Mouse (Mus musculus) left cerebral cortex, adult 11 months (tissue): Measurements from ENCODE around the gene Rhot2.
"Not testable (repeated sequence)": the region's sequence is repeated elsewhere in the genome, so short reads cannot be mapped to it uniquely, and the experiment has no call there.

Experiments used
- DNase-seq: peaks from one replicate; pipeline ENCODE4 v3.0.0; 2022; ENCODE audit warnings: low spot score

The Rhot2 gene

DNA sequence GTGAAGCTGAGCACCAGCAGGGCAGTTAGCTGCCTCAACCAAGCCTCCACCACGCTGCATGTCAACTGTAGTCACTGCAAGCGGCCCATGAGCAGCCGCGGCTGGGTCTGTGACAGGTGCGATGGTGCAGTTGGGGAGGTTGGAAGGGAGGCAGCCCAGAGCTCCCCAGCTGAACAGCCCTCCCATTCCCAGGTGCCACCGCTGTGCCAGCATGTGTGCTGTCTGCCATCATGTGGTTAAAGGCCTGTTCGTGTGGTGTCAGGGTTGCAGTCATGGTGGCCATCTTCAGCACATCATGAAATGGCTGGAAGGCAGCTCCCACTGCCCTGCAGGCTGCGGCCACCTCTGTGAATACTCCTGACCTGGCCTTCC, 16.4 kb downstream of the Rhot2 start:
- no peak for DNase-seq

DNA sequence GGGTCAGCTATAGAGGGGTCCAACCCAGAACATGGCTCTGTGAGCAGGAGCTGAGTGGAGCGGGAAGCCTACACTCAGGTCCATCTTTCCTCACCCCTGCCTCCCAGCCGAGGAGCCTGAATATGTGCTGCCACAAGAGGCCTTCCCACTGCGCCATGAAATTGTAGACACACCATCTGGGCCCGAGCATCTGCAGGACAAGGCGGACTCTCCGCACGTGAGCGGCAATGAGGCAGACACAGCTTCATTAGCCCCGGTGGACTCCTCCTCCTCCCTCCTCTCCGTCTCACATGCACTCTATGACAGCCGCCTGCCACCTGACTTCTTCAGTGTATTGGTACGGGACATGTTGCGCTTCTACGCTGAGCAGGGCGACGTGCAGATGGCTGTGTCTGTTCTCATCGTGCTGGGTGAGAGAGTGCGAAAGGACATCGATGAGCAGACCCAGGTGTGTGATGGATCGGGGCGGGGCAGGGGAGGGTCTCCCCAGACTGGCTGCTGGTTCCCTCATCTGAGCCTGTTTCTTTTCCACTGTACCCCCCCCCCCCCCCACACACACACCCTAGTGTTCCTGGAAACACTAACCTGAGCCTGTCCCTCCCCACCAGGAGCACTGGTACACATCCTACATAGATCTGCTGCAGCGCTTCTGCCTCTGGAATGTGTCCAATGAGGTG, 17.0 kb downstream of the Rhot2 start:
- DNase-seq = no peak

DNA sequence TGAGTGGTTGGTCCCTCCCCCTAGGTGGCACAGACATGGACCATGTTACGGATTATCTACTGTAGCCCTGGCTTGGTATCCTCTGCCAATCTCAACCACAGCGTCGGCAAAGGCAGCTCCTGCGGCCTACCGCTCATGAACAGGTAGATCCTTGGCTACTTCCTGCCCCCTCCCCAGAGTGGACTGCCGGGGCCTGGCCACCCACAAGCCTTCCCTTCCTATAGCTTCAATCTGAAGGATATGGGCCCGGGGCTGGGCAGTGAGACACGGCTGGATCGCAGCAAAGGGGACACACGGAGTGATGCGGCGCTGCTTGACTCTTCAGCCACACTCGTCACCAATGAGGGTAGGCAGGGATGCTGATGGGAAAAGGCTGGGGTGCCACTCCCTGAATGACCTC, 17.6 kb downstream of the Rhot2 start:
- no peak for DNase-seq

DNA sequence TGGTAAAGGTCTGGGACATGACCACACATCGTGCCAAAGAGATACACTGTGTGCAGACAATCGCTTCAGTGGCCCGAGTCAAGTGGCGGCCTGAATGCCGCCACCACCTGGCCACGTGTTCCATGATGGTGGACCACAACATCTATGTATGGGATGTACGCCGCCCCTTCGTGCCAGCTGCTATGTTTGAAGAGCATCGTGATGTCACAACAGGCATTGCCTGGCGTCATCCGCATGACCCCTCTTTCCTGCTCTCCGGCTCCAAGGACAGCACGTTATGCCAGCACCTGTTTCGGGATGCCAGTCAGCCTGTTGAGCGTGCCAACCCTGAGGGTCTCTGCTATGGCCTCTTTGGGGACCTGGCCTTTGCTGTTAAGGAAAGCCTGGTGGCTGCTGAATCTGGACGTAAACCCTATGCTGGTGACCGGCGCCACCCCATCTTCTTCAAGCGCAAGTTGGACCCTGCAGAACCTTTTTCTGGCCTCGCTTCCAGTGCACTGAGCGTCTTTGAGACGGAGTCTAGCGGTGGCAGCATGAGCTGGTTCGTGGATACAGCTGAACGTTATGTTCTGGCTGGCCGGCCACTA, 18.6 kb downstream of the Rhot2 start:
- no peak for DNase-seq

DNA sequence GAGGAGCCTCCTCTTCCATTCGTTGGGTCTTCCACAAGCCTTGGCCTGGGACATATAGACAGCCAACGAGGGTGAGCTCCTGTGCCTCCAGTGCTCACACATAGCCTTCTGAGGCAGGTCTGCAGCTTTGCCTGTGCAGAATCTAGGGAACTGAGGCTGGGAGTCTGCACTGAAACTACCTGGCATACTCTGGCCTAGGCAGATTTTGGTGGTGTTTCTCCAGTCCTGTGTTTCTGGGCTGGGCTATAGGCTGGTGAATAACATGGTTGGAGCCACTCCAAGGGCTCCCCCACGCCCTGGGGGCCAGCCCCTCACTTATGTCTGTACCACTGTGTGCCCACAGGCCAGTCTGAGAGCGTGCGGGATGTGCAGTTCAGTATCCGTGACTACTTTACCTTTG, 19.3 kb downstream of the Rhot2 start:
- no peak for DNase-seq

DNA sequence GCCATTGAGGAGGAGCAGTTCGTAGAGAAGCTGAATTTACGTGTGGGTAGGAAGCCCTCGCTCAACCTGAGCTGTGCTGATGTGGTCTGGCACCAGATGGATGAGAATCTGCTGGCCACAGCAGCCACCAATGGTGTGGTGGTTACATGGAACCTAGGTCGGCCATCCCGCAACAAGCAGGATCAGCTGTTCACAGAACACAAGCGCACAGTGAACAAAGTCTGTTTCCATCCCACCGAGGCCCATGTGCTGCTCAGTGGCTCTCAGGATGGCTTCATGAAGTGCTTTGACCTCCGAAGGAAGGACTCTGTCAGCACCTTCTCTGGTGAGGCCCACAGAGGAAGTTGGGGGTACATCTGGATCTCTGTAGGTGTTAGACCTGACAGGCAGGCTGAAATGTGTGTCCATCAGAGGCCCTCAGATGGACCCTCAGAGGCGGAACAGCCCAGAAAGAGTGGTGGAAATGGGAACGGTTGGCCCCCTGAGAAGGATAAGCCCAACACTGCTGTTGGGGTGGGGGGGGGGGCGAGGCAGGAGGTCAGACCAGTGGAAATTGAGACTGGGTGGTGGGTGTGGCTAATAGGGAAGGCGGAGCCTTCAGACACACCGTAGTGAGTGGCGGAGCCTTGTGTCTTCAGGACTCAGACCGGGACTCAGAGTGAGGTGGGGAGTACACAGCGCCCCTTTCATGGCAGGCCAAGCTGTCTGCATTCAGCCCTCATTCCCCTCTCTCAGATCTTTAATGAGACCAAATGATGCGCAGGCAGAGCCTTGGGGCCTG, 20.1 kb downstream of the Rhot2 start:
- DNase-seq = no peak

DNA sequence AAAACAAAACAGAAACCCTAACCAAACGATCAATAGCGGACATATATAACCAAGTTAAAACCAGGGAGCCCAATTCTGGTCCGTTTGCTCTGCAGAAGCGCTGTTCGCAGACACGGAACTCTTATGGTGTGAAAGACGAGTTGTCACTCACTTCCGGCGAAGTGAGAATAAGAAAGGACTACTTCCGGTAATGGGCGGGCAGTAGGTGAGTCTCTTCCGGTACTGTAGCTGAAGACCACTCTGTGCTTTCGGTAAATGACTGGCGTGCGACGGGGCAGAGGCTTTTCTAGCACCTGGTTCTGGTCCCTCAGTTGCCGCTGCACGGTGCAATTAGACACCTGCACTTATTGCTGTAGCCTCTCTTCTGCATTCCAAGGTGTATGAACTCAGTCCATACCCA, 21.2 kb downstream of the Rhot2 start, which contains the start of gene Wdr24:
Gene Wdr24, plus strand, starts transcription at position 176 of the 400 bp plus-strand sequence.
- DNase-seq = peak; percentile 81

DNA sequence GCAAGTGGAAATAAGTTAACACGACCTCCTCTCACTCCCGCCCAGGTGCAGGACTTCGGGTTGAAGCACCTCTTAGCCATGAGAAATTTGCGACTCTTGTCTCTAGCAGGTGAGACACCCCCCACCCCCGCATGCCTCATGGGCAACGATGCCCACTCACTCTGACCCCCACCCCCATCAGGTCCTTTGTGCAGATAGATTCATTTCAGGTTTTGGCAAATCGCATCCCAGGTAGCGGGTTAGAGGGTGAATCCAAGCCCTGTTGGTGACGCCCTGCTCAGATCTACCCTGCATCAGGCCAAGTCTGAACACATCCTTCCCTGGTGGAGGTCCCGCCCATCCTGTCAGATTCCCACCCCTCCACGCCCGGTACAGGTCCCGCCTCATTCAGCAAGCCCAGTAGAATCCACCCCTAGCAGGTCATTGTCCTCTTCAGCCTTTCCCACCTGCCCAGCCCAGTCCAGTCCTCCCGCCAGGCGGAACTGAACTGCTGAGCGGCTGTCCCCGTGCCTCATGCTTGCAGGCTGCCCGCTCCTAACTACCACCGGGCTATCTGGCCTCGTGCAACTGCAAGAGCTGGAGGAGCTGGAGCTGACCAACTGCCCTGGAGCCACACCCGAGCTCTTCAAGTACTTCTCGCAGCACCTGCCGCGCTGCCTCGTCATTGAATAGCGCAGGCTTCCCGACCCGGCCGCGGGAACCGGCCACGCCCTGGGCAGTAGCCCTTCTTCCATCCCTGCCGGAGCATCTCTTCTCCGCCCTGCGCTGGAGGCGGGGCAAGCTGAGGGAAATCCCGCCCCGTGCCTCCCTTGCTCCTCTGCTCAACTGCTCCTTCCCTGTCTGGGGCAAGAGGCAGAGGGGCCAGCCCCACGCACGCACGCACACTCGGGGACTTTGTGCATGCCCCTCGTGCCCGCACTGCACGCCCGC, 25.5 kb downstream of the Rhot2 start:
- DNase-seq = no peak

DNA sequence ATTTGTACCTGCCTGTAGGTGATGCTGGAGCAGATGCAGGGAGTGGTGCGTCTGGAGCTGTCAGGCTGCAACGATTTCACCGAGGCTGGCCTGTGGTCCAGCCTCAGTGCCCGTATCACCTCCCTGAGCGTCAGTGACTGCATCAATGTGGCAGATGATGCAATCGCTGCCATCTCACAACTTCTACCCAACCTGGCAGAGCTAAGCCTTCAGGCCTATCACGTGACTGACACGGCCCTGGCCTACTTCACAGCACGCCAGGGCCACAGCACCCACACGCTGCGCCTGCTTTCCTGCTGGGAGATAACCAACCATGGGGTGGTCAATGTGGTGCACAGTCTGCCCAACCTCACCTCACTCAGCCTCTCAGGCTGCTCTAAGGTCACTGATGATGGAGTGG, 27.0 kb downstream of the Rhot2 start:
- no peak for DNase-seq

DNA sequence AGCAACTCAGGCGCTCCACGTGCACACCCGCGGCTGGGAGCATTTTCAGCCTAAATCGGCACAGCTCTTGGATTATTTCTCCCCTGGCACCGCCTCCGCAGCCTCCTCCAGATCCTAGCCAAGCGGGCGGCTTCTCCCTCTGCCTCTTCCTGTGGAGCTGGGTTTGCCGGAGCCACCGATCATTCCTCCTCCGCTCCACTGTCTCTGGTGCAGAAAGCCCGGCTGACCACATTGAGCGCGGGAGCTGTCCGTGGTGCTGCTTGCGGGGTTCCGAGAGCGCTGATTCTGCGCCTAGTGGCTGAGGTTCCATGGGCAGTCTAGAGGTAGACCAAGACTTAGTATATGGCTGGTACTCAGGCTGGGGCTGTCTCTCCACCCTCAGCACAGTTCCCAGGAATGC, 31.2 kb downstream of the Rhot2 start:
- peak; percentile 79 for DNase-seq

DNA sequence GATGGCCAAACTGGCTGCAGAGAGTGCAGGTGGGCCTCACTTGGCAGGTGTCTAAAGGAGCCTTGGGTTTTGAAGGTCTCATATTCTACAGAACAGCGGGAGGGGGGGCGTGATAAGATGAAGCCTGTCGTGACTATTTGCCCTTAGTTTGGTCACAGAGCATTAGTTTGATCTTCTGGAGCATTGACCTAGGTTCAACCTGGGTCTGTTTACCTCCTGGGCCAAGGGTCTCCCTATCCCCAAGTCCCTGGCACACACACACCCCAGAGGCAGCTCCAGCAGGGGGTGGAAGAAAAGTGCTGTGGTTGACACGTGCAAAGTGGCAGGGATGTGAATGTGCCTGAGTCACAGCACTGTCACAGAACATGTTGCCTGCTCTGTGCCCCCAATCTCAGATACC, 33.8 kb downstream of the Rhot2 start:
- no peak for DNase-seq

DNA sequence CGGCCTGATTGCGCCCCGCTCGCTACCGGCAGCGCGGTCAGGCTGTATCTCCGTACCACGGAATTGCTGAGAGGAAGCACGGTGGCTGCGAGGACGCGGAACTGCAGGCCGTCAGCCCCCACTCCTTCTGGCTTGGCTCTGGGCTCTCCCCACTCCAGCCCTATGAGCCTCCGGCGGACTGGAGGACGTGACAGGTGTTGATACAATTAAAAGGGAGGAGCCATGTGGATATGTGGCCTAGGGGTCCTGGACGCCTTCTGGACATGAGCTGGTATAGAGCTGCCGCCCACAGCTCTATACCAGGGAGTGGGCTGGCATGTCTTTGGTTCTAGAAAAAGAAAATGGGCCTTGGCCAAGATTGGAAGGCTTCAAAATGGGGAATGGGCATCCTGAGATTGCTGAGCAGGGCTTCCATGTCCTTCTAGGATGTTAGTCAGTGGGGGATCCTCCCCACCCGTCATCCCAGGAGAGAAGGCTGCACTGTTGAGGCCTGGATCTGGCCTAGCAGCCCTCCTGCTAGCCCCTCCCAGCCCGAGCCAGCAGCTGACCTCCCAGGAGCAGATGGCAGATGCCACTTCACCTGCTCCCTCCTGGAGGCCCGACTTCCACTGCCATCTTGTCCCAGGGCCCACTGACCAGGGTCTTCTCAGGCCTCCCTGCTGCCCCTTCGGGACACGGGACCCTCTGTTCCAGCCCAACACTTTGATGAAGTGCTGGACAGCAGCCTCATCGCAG, 34.9 kb downstream of the Rhot2 start:
- DNase-seq = no peak

DNA sequence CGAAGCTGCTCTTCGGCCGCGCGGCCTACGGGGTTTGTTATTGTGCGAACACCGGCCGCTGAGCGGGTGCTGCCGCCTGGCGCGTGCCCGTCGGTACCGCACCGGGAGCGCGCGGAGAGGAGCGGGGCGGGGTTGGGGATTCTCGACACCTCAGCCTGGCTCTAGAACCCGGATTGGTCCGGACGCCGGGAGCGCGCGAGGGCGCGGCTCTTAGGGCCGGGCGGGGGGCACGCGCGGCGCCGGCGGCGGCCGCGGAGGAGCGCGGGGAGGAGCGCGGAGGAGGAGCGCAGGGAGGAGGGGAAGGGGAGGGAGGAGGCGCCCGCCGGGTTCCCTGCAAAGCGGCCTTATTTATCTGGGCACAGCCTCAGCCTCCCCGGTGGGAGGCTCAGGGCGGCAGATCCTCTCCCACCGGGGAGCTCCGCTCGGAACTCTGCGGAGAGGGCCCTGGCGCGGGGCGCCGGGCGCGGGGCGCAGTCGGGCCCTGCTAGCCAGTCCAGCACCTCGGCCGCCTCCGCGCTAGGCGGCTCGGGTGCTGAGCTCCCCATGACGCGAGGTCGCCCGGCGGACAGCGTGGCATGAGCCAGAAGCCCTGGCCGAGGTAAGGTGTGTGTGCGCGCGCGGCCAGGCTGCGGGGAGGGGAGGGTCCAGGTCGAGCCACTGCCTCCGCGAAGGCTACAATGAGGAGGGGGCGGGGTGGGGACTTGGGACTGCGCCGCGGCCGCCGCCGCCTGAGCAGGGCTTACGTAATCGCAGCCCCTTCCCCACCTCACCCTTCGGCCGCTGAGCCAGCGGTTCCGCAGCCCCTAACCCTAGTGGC, 35.7 kb downstream of the Rhot2 start, which contains the start of gene Fbxl16:
Gene Fbxl16, plus strand, starts transcription at position 297 of the 817 bp plus-strand sequence.
- peak; percentile 85 for DNase-seq

DNA sequence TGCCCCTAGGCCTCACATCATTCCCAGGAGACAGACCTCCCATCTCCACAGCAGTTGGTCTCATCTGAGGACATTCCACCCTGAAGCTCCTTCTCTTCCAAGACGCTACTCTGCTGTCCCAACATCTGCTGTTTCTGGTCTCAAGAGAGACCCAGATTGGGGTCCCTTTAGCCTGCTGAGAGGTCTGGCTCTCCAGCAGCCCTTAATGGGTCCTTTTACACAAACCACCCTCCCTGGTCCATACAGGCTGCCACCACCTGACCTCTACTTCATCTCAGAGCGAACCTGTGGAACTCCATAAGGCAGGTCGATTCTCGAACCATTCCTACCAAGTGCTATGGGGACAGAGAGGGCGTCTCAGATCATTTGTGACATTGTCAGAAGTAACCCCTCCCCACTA, 36.6 kb downstream of the Rhot2 start:
- DNase-seq = no peak

DNA sequence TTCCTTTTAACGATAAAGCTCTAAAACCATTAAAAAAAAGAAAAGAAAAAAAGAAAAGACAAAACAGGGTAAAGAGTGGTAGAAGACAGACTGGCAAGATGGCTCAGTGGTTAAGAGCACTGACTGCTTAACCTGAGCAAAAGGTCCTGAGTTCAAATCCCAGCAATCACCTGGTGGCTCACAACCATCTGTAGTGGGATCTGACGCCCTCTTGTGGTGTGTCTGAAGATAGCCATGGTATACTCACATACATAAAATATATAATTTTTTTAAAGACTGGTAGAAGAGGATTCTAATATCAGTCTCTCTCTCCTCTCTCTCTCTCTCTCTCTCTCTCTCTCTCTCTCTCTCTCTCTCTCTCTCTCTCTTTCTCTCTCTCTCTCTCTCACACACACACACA, 37.2 kb downstream of the Rhot2 start:
- not testable (repeated sequence) for DNase-seq

DNA sequence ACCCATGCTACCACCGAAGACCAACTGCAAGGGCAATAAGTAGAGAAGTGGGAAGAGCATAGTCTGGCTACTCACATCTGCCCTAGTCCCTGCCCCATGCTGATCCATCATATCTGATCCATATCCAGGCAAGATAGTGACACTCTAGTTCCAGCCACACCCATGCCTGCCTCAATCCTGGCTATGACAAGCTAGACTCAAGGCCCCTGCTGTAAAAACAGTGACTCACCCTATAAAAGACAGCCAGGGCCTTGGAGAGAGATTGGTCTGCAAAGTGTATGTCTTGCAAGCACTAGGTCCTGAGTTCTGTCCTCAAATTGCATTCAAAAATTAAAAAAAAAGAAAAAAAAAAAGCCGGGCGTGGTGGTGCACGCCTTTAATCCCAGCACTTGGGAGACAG, 38.1 kb downstream of the Rhot2 start:
- no peak for DNase-seq

DNA sequence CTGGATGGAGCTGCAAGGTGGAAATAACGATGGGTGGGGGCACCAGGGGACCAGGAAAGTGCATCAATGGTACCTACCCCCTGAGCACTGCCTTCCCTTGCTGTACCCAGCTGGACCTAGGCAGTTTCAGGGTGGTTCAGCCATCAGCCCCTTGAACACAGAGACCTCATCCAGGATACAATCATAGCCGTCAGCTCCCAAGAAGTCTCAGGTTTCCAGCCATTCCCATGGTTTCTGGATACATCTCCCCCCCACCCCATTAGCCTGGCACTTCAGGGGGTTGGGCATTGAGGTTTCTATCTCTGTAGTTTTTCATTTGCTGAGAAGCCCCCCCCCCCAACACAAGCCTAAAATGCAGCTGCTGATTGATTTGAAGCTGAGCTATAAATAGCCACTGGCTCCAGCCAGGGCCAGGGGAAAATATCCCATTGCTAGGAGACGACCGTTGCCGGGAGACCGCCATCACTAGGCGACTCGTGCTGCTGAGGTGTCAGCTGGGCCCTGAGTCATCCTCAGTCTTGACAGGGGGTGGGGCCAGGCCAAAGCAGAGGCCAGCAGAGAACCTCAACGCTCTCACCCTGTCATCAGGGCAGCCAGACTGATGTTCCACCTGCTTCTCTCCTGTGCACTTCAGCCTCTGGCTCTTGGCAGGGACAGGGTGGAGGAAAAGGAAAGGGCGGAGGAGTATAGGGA, 41.7 kb downstream of the Rhot2 start:
- DNase-seq = peak; percentile 71

DNA sequence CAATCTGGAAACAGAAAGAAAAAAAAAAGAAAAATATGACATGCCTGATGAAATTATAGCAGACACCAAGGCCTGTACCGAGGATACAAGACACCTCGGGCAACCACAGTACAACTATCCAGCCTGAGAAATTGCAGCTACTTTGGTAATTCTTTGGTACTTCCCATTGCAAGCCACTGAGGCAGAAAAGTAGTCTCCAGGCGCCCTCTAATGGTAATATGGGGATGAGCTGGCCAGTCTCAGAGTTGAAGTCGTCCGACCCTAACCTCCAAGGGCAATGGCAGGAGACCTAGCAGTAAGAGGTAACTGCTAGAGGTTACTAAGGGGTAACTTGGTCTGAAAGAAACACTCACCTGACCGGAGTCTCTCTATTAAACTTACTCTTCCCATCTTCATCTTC, 43.6 kb downstream of the Rhot2 start:
- DNase-seq = peak; percentile 70

DNA sequence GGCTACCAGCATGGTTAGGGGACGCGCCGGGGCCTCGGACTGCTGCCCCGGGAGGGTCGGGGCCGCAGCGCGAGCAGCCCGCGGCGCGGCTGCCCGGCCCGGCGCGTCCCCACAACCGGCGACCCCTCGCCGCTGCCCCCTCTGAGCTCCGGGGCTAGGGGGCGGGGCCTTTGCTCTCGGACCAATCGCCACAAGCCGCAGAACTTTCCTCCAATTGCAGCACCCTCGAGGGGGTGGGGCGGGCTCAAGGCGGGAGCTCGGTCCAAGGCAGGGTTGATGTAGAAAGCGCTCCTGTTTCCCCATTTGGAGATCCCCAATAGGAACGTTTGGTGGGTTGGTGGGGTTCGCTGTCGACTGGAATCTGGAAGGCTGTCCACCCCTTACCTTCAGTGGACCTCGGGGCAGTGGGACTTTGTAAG, 47.7 kb downstream of the Rhot2 start, which contains the start of gene Metrn:
Gene Metrn, minus strand, starts transcription at position 186 of the 419 bp plus-strand sequence.
- DNase-seq = no peak
